Mouse (Mus musculus): ENCODE measurements around the gene Nanos3.

Gene Nanos3

DNA sequence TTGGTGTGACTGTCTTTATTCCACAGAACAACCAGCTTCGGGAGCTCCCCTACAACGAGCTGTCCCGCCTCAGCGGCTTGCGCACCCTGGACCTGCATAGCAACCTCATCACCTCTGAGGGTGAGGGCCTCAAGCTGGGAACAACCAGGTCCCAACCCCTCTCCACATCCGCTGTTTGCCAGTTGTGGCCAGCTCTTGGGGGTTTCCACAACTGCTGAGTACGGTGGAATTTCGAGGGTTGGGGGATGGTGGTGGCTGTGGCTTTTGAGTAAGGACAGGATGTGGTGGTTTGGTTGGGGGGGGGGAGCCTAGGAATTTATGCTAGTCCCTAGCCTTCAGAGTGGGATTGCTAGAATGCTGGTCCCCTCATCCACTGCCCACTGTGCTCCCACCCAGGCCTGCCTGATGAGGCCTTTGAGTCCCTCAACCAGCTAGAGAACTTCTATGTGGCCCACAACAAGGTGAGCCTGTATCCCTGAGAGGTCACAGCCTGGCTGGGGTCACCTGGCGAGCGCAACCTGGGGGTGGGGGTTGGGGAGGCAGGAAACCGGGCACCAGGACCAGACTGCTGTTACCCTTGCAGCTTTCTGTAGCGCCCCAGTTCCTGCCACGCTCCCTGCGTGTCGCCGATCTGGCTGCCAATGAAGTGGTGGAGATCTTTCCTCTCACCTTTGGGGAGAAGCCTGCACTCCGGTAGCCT, 57.7 kb downstream of the Nanos3 start:
- no peak for DNase-seq (ENCODE audit: low spot score)

DNA sequence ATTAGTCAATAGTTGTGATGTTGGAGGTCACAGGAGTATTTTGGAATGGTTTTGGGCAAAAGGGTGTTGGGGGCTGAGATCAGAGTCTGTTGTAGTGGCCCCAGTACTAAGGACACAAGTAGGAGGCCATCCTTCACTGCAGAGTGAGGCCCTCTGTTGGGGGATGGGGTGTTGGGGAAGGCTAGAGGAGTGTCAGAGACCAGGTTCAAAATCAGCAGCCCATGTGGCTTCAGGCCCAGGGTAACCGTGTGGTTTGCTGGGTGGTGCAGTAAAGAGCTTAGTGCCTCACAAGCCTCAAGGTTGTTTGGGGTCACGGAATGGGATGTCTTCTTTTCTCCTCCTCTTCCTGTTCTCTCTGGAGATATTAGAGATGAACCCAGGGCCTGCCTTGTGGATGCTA, 58.3 kb downstream of the Nanos3 start:
- DNase-seq (ENCODE audit: low spot score): no peak

DNA sequence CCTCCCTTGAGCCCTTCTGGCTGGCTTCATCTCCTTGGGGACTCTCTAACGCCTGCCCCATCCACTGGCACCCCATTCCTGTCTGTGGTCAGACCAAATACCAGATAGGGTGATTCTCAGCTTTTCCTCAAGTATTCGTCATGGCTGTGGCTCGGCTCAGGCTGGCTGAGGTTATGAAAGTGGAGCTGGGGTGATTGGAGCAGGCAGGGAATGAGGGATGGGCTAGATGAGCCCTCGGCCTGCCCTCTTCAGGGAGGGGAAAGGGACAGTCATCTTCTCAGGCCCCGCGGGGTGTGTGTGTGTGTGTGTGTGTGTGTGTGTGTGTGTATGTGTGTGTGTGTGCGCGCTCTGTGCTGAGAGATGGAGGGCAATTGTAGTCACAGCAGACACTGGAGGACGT, 59.4 kb downstream of the Nanos3 start, which contains the start of gene Podnl1:
TSS of gene Podnl1 (plus strand) at position 334 of the 400 bp plus-strand sequence.
- no peak for DNase-seq (ENCODE audit: low spot score)
